Mouse (Mus musculus) ES-Bruce4 (cell line): Measurements from ENCODE around the gene Gm7029. TPM values are rescaled to one million over a fixed set of nuclear protein-coding genes. Genes with fewer than 3 reads are reported as not detected.

Experiments used
- H3K27ac ChIP-seq: 2 replicates; pipeline ENCODE4 v1.5.1; 2012; ENCODE audit warnings: low read length, inconsistent platforms; ENCODE audit not compliant: insufficient read depth
- H3K27me3 ChIP-seq: 2 replicates; pipeline ENCODE4 v1.6.1; 2012; ENCODE audit warnings: mild to moderate bottlenecking, low read length, inconsistent platforms; ENCODE audit not compliant: control insufficient read depth, poor library complexity, insufficient read depth, severe bottlenecking
- H3K36me3 ChIP-seq: 2 replicates; pipeline ENCODE4 v1.6.1; 2012; ENCODE audit warnings: inconsistent platforms, mild to moderate bottlenecking, low read length, moderate library complexity; ENCODE audit not compliant: control insufficient read depth, poor library complexity, insufficient read depth, severe bottlenecking
- H3K4me1 ChIP-seq: one replicate; pipeline ENCODE4 v1.8.1; 2011; ENCODE audit warnings: low read length; ENCODE audit not compliant: control insufficient read depth, insufficient read depth
- H3K4me3 ChIP-seq: 2 replicates; pipeline ENCODE4 v1.5.1; 2011; ENCODE audit warnings: low read depth, mild to moderate bottlenecking, low read length
- H3K9ac ChIP-seq: 2 replicates; pipeline ENCODE4 v1.6.1; 2012; ENCODE audit warnings: low read depth, mild to moderate bottlenecking, inconsistent platforms; ENCODE audit not compliant: poor library complexity, severe bottlenecking
- H3K9me3 ChIP-seq: replicated peaks from 2 replicates; pipeline ENCODE4 v1.6.1; 2012; ENCODE audit warnings: mild to moderate bottlenecking, low read length, inconsistent platforms; ENCODE audit not compliant: control insufficient read depth, poor library complexity, insufficient read depth, severe bottlenecking
- CTCF ChIP-seq: IDR thresholded peaks from one replicate; pipeline ENCODE4 v1.8.1; 2011; ENCODE audit warnings: low read depth, low read length
- EP300 ChIP-seq: IDR thresholded peaks from 2 replicates; pipeline ENCODE4 v1.6.1; 2011; ENCODE audit warnings: low read depth, low read length; ENCODE audit not compliant: insufficient read depth
- POLR2A ChIP-seq: IDR thresholded peaks from one replicate; pipeline ENCODE4 v1.8.1; 2011; ENCODE audit warnings: low read length; ENCODE audit not compliant: insufficient read depth
- polyA plus RNA-seq: library from polyadenylated mRNA; stranded (reverse); fragments of >200 nt; gene quantifications from 2 replicates; pipeline ENCODE4 v1.2.4, GENCODE M21; 2011; ENCODE audit warnings: low read depth; ENCODE audit not compliant: missing spikeins, insufficient read depth, insufficient read length

The Gm7029 gene
- polyA plus RNA-seq, 1 experiment, result not detected

DNA sequence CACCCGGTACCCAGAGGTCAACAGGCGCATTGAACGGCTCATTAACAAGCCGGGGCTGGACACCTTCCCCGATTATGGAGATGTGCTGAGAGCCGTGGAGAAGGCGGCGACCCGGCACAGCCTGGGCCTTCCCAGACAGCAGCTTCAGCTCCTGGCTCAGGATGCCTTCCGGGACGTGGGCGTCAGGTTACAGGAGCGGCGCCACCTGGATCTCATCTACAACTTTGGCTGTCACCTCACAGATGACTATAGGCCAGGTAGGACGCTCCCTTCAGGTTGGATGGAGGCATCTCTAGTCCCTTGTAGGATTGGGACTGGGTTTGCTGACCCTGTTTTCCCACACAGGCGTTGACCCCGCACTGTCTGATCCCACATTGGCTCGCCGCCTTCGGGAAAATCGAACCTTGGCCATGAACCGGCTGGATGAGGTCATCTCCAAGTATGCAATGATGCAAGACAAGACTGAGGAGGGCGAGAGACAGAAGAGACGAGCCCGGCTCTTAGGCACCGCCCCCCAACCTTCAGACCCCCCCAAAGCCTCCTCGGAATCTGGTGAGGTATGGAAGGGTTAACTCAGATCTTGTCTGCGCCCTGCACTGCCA is 38.3 kb downstream of the Gm7029 start:
- H3K4me1 ChIP-seq, result peaks cover 3% of the 10 kb centered on the region
- H3K9ac ChIP-seq, result peak overlapping the region; percentile 22
- no peaks in the 10 kb centered on the region for H3K9me3 ChIP-seq
- no peaks in the 10 kb centered on the region for H3K27me3 ChIP-seq
- TF ChIP-seq POLR2A (no peak), EP300 (0 out of 2 replicates have a peak, but pooled peaks have one; percentile 3), CTCF (peak; percentile 0)
- H3K36me3 ChIP-seq, result peaks cover 29% of the 10 kb centered on the region
- H3K4me3 ChIP-seq, result peak overlapping the region; percentile 26
- peak overlapping the region; percentile 44 for H3K27ac ChIP-seq

DNA sequence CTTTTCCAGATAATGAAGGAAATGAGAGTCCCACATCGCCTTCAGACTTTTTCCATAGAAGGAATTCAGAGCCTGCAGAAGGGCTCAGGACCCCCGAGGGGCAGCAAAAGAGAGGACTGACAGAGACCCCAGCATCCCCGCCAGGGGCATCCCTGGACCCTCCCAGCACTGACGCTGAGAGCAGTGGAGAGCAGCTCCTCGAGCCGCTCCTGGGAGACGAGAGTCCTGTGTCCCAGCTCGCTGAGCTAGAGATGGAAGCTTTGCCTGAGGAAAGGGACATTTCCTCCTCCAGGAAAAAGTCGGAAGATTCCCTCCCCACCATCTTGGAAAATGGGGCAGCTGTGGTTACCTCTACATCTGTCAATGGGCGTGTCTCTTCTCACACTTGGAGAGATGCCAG is 39.6 kb downstream of the Gm7029 start:
- H3K9ac ChIP-seq, result no peak overlapping the region
- no peaks in the 10 kb centered on the region for H3K27me3 ChIP-seq
- TF ChIP-seq CTCF (no peak), EP300 (no peak), POLR2A (no peak)
- H3K27ac ChIP-seq, result no peak overlapping the region
- H3K4me3 ChIP-seq, result no peak overlapping the region
- H3K36me3 ChIP-seq, result peaks cover 29% of the 10 kb centered on the region
- peaks cover 3% of the 10 kb centered on the region for H3K4me1 ChIP-seq
- no peaks in the 10 kb centered on the region for H3K9me3 ChIP-seq

DNA sequence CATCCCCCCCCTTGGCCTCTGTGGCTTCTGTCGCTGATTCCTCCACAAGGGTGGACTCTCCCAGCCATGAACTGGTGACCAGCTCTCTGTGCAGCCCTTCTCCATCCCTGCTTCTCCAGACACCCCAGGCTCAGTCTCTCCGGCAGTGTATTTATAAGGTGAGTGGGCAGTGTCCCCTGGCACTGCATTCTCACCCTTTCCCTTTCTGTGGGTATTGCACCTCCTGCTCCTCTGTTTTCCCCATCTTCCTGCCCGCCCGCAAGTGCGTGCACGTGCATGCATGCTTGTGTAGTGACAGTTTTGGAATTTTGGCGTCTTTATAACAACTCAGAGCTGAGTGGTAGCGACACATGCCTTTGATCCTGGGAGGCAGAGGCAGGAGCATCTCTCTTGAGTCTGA is 40.3 kb downstream of the Gm7029 start:
- Histone ChIP-seq H3K9ac (no peak overlapping the region), H3K27ac (no peak overlapping the region), H3K36me3 (peaks cover 29% of the 10 kb centered on the region), H3K9me3 (no peaks in the 10 kb centered on the region), H3K27me3 (no peaks in the 10 kb centered on the region), H3K4me1 (peaks cover 4% of the 10 kb centered on the region), H3K4me3 (no peak overlapping the region)
- no peak for TF ChIP-seq EP300
- TF ChIP-seq CTCF, result no peak
- no peak for TF ChIP-seq POLR2A

DNA sequence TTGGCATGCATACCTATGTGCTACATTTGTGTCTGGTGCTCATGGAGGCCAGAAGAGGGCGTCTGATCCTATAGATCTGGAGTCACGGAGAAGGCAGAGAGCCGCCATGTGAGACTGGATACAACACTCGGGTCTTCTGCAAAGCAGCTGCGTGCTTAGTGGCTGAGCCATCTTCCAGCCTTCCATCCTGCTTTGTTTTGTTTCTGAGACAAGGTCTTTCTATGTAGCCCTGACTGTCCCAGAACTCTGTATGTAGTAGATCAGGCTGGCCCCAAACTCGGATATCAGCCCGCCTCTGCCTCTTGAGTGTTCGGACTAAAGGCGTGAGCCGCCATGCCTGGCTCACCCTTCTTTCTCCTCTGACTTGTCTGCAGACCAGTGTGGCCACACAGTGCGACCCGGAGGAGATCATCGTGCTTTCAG is 41.3 kb downstream of the Gm7029 start:
- Histone ChIP-seq H3K27me3 (no peaks in the 10 kb centered on the region), H3K4me1 (peaks cover 4% of the 10 kb centered on the region), H3K9me3 (no peaks in the 10 kb centered on the region), H3K27ac (peak overlapping the region; percentile 79), H3K9ac (peak overlapping the region; percentile 47), H3K4me3 (peak overlapping the region; percentile 76), H3K36me3 (peaks cover 29% of the 10 kb centered on the region)
- TF ChIP-seq CTCF, result peak; percentile 58
- TF ChIP-seq POLR2A, result no peak

DNA sequence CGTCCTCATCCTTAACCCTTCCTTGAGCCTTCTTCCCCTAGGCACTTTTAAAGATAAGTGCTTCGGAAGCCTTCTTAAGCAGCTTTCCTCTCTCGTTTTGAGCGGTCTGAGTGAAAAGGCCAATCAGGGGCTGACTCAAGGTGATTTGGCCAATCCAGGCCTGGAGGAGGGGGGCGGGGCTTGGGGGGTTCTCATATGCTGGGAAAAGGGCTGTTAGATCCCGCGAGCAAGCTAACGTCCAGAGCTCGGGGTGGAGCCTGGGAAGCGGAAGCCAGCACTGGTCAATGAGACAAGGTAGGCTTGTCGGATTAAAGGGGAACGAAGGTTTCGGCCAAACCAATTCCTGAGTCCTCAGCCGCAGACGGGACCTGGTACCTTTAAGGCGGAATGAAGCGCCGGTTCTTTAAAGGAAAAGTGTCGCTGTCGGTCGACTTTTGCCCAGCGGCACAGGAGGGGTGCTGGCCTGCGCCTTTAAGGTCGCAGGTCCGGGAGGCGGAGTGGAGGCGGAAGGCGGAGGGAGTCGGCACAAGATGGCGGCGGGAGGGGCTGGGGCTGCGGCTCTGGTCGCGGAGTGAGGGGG is 42.1 kb downstream of the Gm7029 start, which contains the start of the genes Tapbp and Zbtb22:
TSS of gene Tapbp (plus strand) at position 229 of the 580 bp plus-strand sequence.
TSS of gene Zbtb22 (plus strand) at position 234 of the 580 bp plus-strand sequence.
- Histone ChIP-seq H3K9me3 (no peaks in the 10 kb centered on the region), H3K4me1 (peaks cover 1% of the 10 kb centered on the region), H3K36me3 (peaks cover 26% of the 10 kb centered on the region), H3K27me3 (no peaks in the 10 kb centered on the region), H3K4me3 (peak within 1 kb of the TSS; percentile 85), H3K27ac (peak within 1 kb of the TSS; percentile 79), H3K9ac (peak within 1 kb of the TSS; percentile 82)
- no peak for TF ChIP-seq CTCF
- 0 out of 2 replicates have a peak, but pooled peaks have one; percentile 24 for TF ChIP-seq EP300
- TF ChIP-seq POLR2A, result peak; percentile 4

DNA sequence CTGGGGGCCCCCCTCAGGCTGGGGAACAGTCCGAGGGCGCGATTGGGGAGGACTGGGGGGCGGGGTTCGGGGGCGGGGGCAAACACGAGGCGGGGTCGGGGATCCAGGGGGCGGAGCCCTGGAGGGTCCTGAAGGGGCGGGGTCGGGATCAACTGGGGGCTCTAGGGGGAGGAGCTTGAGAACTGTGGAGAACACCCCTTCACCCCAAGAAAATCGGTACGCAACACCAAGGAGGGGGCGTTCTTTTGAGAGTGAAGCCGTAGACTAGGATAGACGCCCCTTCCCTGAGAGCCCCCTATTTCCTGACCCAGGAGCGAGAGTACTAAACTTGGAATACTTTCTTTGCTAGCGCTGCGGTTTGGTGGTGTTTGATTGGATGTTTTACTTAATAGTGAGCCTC is 42.7 kb downstream of the Gm7029 start:
- no peaks in the 10 kb centered on the region for H3K27me3 ChIP-seq
- H3K27ac ChIP-seq, result no peak overlapping the region
- no peak for TF ChIP-seq EP300
- TF ChIP-seq POLR2A, result no peak
- no peak for TF ChIP-seq CTCF
- H3K4me1 ChIP-seq, result peaks cover 1% of the 10 kb centered on the region
- H3K36me3 ChIP-seq, result peaks cover 22% of the 10 kb centered on the region
- H3K4me3 ChIP-seq, result peak overlapping the region; percentile 85
- H3K9ac ChIP-seq, result peak overlapping the region; percentile 82
- no peaks in the 10 kb centered on the region for H3K9me3 ChIP-seq
